Mouse (Mus musculus): ENCODE results near the gene Araf.

The Araf gene

DNA sequence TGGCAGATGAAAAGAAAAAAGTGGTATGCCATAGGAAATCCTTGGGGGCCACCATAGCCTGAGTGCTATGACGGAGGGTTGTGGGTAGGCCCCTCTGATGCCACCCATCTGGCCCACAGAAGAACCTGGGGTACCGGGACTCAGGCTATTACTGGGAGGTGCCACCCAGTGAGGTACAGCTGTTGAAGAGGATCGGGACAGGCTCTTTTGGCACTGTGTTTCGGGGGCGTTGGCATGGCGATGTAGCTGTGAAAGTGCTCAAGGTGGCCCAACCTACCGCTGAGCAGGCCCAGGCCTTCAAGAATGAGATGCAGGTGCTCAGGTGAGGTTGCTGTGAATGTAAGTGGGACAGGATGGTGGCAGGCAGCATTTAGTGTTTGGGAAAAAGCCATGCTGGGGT lies 56.2 kb downstream of the Araf start:
- no peak for DNase-seq

DNA sequence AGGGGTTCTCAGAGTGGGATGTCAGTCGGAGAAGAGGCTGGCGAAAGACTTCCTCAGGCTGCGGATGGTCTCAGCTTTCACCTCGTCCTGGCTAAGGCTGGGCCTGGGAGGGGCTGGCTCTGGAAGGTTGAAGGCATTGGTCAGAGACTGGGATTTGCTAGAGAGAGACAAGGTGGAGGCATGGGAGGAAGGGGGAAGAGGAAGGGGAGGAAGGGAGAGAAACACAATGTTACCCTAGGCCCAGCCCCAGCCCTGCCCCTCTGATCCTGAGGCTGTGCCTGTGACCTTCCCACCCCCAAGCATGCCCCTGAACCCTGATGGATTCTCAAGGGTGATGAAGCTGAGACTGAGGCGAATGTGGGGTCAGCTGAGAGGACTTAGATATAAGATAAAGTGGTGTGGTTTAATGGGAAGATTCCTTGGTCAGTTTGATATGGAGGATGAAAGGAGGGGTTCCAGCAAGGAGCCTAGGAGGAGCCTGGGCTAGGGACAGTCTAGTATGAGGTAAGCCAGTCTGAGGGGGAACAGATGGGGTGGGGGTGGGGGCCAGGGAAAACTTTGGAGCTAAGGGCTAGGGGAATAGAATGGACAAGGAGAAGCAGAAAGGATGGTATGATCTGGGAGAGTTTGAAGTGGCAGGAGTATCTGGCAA lies 64.0 kb downstream of the Araf start:
- DNase-seq, result no peak

DNA sequence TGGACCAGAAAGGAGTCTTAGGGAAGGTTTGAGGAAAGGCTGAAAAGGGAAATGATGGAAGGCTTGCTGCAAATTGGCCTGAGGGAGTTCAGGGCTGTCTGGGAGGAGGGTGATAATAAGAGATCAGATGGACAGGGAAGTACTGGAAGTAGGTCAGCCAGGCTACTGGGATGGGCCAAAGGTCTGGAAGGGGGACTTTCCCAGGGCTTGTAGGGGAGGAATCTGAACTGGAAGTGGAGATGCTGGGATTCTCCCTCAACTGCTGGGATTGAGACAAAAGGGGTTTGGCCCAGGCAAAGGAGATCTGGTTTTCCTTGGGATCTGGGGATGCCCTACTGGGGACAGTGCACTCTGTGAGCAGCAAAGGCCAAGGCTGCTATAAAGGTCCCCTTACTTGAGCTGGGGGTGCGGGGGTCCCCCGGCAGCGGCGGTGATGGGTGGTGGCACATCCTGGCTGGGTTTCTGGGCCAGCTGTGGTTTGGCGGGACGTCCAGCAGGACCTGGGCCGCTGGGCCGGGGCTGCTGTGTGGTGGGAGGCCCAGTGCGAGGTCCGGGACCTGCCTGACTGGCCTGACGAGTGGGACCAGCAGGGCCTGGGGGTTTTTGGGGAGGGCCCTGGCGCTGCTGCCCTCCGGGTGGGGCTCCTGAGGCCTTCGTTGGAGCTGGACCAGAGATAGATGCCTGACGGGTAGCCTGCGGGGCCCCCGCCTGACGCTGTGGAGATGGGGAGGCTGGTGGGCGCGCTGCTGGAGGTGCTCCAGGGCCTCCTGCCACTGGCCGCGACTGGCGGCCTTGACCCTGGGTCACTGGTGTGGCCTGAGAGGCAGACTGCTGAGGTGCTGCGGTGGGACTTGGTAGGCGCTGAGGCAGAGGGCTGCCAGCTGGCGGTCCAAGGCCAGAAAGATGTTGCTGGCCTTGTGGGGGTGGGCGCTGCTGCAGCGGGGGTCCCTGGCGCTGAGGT lies 64.8 kb downstream of the Araf start:
- no peak for DNase-seq

DNA sequence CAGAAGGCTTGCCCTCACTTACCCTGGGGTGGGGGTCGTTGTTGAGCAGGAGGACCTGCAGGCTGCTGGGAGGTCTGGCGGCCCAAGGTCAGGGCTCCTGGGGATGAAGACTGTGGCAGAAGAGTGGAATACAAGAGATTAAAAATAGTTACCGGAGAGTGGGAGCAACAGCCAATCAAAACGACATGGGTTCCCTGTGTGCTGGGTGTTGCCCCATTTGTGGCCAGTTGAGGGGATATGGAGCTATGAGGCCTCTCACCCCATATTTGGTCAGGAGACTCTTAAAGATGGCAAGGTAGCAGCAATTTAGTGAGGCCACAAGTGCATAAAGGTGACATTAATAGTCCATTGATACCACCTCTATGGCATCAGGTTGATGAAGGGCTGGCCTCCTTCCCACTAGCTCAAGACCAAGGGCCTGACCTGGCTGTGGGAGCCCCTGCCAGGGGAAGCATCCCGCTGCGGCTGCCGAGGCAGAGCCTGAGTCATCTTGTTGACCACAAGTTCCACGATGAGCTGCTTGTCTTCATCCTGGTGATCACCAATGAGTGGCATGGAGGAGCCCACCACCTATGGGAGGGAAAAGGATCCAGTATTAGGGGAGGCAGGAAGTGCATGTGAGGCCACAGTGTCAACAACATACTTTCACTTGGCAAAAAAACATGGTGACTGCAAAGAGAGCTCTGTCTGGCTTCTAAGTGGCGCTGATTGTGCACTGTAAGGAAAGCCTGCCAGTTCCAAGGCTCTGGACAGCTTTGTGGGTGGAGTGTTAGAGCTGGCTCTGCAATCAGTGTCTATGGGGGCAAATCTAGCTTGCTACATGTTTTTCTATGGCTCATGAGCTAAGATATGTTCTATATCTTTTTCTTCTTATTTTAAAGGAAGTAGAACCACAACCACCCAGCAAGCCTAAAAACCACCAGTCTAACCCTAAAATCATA lies 65.8 kb downstream of the Araf start:
- no peak for DNase-seq

DNA sequence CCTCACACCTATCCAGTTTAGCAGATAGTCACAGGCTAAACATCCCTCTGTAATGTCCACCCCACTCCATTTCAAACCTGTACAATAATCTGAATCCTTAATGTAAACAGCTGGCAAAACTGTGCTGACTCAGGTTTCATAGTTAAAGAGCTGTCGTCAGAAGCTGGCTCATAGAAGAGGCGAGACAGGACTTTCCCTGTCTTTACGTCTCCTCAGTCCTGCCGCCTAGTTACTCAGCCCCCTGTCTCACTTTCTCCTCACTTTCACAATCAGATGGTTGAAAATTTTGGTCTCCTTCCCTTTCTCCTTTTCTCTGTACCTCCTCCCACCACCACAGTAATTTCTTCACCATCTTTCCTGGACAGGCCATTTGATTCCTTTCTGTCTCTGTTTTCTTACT lies 70.5 kb downstream of the Araf start:
- no peak for DNase-seq

DNA sequence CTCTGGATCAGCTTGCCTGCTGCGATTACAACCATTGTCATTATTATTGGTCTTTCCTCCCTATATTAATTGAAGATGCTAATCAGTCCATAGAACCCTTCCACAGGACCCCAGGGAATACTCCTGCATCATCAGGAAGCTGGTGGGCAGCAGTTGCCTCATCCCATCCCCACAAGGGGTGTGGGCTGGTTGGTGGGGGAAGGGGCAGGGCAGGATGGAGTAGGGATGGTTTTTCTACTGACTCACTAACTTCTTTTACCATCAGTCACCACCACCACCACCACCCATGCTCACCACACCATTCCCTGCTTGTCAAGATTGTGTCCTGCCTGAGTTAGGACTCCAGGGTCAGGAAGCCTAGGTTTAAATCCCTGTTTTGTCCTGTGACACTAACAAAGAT lies 71.6 kb downstream of the Araf start:
- DNase-seq, result no peak

DNA sequence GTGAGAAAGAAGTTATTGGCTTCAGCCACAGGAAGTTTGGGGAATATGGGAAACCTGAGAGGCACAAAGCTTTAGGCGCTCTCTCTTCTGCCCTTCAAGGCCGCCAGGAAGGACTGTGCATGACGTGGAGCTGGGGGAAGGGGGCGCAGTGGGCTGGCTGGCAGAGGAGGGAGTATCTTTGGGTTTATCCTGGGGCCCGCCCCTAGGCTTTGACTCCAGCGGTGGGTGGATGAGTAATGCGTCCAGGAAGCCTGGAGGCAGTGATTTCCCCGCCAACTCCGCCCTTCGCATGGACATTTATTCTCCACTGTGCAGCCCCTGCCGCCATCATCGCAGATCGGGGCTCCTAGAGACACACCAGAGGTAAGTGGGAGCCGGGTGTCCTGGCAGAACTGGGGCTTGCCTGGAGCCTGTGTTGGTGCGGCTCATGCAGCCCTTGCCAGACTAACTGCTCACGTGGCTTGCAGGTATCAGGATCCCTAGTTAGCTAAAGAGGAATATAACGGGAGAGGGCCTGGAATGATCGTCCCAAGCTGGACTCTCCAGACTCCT lies 72.4 kb downstream of the Araf start, which contains the start of gene Timp1:
Timp1 (plus strand) TSS at position 205 of the 552 bp plus-strand sequence.
- no peak for DNase-seq

DNA sequence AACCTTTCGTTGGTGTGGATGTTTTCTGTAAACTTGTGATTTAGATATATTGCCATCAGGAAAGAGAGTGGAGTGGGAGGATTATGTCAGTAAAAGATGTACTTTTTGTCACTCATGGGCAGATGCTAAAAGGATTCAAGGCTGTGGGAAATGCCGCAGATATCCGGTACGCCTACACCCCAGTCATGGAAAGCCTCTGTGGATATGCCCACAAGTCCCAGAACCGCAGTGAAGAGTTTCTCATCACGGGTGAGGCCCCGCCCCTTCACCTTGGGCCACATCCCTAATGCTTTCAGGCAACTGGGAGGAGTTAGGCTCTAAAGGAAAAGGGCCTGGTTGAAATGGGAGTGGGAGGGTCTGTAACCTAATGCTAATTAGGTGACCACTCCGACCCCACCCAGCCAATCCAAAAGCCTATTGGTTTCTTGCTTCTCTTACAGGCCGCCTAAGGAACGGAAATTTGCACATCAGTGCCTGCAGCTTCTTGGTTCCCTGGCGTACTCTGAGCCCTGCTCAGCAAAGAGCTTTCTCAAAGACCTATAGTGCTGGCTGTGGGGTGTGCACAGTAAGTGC lies 75.4 kb downstream of the Araf start:
- DNase-seq, result no peak

DNA sequence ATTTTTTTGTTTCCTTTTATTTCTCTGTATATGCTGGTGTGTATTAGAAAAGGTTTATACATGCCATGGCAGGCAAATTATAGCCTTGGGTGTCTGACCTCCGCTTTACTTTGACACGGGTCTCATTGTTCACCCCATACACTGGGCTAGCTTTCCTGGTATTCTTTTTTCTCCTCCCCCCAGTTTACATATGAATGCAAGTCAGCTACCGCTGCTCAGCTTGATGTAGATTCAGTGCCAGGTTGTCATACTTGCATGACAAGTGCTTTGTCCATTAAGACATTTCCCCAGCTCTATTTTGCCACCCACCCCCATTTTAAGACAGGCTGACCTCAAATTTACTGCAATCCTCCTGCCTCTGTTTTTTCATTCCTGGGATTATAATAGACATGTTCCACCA lies 77.6 kb downstream of the Araf start:
- no peak for DNase-seq

DNA sequence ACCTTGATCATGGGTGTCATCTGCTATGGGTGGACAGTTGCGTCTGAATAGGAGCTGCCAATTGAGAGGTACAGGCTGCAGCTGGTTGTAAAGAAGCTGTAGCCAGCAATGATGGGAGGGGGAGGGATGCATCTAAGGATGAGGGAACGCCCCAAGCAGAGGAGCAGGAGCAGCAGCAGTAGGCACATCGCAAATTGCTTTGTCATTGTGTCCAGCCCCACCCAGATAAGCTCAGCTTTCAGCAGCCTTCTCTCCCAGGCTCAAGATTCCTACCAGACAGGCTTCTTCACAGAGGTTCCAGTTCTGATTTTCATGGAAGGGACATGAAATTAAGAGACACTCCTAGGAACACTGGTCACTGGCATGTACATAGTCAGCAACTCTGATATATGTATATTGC lies 112.5 kb downstream of the Araf start:
- DNase-seq, result no peak

Measured in kidney, adult 18-20 months (tissue).